Mouse (Mus musculus): Measurements from ENCODE around the gene Tube1. TPM values are rescaled to one million over a fixed set of nuclear protein-coding genes. Genes with fewer than 3 reads are reported as not detected.
A peak's percentile ranks its signal among the peaks of the same experiment; 100 is the strongest.

Gene Tube1
- polyA plus RNA-seq, 1 experiment = 5.7 TPM

GRCm38 (mm10) chr10:39192673-39193072 lies 58.9 kb downstream of the Tube1 start:
- TF ChIP-seq GATA1 (IDR thresholded peaks at IDR 0.05; ENCODE audit: low read length) = peak; percentile 58

Other genes with a start within 250 kb of the Tube1 start
- gene Lama4, start 168.5 kb upstream of the Tube1 start, polyA plus RNA-seq (2012) = not detected in 2 replicates
- 0.13 TPM in 1 of 2 replicates, not detected in the other for gene Fam229b, start 62 bp upstream of the Tube1 start, polyA plus RNA-seq (2012)
- not detected in 2 replicates for gene Ccn6, start 29.8 kb downstream of the Tube1 start, polyA plus RNA-seq (2012)
- gene Fyn, start 234.9 kb downstream of the Tube1 start, polyA plus RNA-seq (2012) = 21.0 and 21.1 TPM in 2 replicates